Mouse (Mus musculus) heart, adult 10 weeks (tissue): ENCODE measurements around the gene Naip1. TPM values are rescaled to one million over a fixed set of nuclear protein-coding genes. Genes with fewer than 3 reads are reported as not detected.

Experiments used
- polyA plus RNA-seq: library from polyadenylated mRNA; stranded (reverse); fragments of 350-450 nt; fragmentation: Illumina TruSeq; extraction: RNeasy Lipid Tissue Mini Kit (QIAGEN cat#74804); gene quantifications from one replicate; pipeline ENCODE4 v1.2.3, GENCODE M21; 2014; ENCODE audit warnings: low read depth, low replicate concordance

The Naip1 gene
- not detected for polyA plus RNA-seq

GRCm38 (mm10) chr13:100452415-100453127 is at the start of gene Naip1:
Gene Naip1, minus strand, starts transcription at chr13:100452869.

DNA sequence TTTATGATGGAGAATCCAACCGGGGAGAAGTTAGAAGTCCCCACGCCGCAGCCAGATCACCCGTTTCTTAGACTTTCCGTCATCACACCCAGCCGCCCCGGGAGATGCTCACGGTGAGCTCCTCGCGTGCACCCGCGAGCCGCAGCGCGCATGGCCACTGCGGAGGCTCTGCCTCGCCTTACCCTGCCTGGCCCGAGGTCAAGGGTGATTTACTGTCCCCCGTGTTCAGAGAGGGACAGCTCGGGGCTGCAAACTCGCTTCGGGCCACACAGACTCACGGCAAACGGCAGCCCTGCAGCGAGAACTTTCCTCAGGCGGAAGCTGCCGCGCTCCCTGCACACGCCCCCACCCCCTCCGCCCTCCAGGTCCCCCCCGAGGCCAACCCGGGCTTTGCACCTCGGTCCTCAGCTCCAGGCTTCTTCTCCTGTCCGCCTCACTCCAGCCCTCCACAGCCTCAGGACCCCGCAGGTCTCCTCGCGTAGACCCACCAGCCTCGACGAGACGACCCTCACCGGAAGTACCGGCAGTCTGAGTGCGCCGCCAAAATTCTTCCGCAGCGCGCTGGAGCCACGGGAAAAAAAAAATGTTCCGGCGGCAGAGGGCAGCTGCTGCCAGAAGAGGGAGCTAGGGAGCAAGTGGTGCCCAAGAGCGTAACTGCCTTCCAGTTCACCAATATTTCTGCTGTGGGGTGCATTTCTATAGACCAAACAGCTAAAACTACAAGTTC is 39.6 kb upstream of the Naip1 start, which contains the start of gene Gtf2h2:
TSS of gene Gtf2h2 (minus strand) at position 519 of the 727 bp plus-strand sequence.

Other genes with a start within 250 kb of the Naip1 start
- 0.79 TPM for gene Naip5, start 206.5 kb downstream of the Naip1 start, polyA plus RNA-seq
- gene Naip6, start 135.2 kb downstream of the Naip1 start, polyA plus RNA-seq: 0.39 TPM
- gene Gtf2h2, start 39.7 kb upstream of the Naip1 start, polyA plus RNA-seq: 25.3 TPM
- gene Ocln, start 99.8 kb upstream of the Naip1 start, polyA plus RNA-seq: 0.68 TPM
- gene Marveld2, start 164.1 kb upstream of the Naip1 start, polyA plus RNA-seq: 0.45 TPM
- 98.4 TPM for gene Ak6, start 198.1 kb upstream of the Naip1 start, polyA plus RNA-seq
- gene Rad17, start 198.2 kb upstream of the Naip1 start, polyA plus RNA-seq: 20.0 TPM
- gene Taf9, start 198.7 kb upstream of the Naip1 start, polyA plus RNA-seq: 4.0 TPM
- gene Ccdc125, start 216.8 kb upstream of the Naip1 start, polyA plus RNA-seq: 0.79 TPM